Mouse (Mus musculus): ENCODE results near the gene Plppr1. TPM values are rescaled to one million over a fixed set of nuclear protein-coding genes. Genes with fewer than 3 reads are reported as not detected.

The Plppr1 gene
- polyA plus RNA-seq, 1 experiment, result not detected

DNA sequence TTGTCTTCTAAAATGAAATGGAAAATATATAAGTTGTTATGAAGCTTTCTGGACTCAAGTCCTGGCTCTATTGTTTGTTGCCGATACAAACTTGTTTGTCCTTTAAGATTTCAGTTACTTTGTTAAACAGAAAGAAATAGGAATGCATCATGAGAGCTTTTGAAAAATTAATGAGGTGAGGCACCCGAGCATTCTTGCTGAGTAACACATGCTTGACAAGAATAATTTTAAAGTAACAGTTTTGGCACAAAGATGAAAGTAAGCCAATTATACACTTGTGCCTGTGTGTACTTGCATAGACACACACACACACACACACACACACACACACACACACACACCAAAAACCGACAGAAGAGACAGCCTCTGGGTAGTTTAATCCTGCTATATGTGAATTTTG lies 155.3 kb downstream of the Plppr1 start:
- Histone ChIP-seq H3K4me1 (ENCODE audit: control insufficient read depth, insufficient read depth, low read length) (no peaks in the 10 kb centered on the region), H3K27ac (ENCODE audit: control insufficient read depth, insufficient read depth, low read depth, low read length, poor library complexity) (no peak overlapping the region), H3K4me3 (replicated peaks; ENCODE audit: control insufficient read depth, low read depth, low read length) (no peak overlapping the region)
- WGBS, result 61% methylated on average over 3 of the region's 3 CpGs
- TF ChIP-seq POLR2A (IDR thresholded peaks at IDR 0.05; ENCODE audit: borderline replicate concordance, control insufficient read depth, low read depth, low read length) (no peak), CTCF (IDR thresholded peaks at IDR 0.05; ENCODE audit: control insufficient read depth, insufficient read depth, low read length) (no peak)

DNA sequence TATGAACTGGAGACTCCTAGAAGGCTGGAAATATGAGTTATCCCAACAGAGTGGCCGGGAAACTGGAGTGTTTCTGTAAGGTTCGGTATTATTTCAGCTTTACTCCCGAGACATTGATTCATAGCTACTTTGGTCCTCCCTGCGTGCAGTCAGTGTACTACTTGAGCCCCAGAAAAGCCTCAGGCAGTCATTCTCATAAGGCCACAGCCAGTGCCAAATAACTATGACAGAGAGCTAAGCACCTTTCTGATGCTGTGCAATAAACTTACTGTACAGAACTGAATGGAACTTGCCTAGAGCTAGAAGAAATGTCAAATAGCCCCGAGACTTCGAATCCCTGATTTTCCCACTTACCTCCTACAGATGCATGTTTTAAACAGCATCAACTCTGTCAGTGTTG lies 164.4 kb downstream of the Plppr1 start:
- WGBS, result 78% methylated on average over 6 of the region's 6 CpGs
- Histone ChIP-seq H3K4me1 (ENCODE audit: control insufficient read depth, insufficient read depth, low read length) (no peaks in the 10 kb centered on the region), H3K27ac (ENCODE audit: control insufficient read depth, insufficient read depth, low read depth, low read length, poor library complexity) (no peak overlapping the region), H3K4me3 (replicated peaks; ENCODE audit: control insufficient read depth, low read depth, low read length) (no peak overlapping the region)
- TF ChIP-seq POLR2A (IDR thresholded peaks at IDR 0.05; ENCODE audit: borderline replicate concordance, control insufficient read depth, low read depth, low read length), result no peak
- TF ChIP-seq CTCF (IDR thresholded peaks at IDR 0.05; ENCODE audit: control insufficient read depth, insufficient read depth, low read length), result no peak

DNA sequence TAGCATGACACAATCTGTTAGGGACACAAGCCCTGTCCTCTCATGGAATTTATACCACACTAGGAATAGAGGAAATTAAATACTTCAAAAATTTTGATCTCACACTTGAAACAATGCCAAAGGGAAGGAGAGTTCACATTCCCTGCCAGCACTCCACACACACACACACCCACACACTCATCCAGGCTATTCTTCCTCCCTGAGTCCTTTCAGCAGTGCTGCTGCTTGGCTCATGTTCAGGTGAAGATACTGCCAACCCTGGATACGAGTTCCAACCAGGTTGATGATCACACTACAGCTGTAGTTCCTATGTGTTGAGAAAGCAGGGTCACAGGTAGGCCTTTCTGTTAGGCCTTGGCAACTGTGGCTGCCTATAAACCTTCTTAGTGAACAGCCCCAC lies 165.9 kb downstream of the Plppr1 start:
- no peak for TF ChIP-seq CTCF (IDR thresholded peaks at IDR 0.05; ENCODE audit: control insufficient read depth, insufficient read depth, low read length)
- no peak for TF ChIP-seq POLR2A (IDR thresholded peaks at IDR 0.05; ENCODE audit: borderline replicate concordance, control insufficient read depth, low read depth, low read length)
- no peaks in the 10 kb centered on the region for H3K4me1 ChIP-seq (ENCODE audit: control insufficient read depth, insufficient read depth, low read length)
- WGBS, result 68% methylated on average over 1 of the region's 1 CpGs
- no peak overlapping the region for H3K4me3 ChIP-seq (replicated peaks; ENCODE audit: control insufficient read depth, low read depth, low read length)
- H3K27ac ChIP-seq (ENCODE audit: control insufficient read depth, insufficient read depth, low read depth, low read length, poor library complexity), result no peak overlapping the region

DNA sequence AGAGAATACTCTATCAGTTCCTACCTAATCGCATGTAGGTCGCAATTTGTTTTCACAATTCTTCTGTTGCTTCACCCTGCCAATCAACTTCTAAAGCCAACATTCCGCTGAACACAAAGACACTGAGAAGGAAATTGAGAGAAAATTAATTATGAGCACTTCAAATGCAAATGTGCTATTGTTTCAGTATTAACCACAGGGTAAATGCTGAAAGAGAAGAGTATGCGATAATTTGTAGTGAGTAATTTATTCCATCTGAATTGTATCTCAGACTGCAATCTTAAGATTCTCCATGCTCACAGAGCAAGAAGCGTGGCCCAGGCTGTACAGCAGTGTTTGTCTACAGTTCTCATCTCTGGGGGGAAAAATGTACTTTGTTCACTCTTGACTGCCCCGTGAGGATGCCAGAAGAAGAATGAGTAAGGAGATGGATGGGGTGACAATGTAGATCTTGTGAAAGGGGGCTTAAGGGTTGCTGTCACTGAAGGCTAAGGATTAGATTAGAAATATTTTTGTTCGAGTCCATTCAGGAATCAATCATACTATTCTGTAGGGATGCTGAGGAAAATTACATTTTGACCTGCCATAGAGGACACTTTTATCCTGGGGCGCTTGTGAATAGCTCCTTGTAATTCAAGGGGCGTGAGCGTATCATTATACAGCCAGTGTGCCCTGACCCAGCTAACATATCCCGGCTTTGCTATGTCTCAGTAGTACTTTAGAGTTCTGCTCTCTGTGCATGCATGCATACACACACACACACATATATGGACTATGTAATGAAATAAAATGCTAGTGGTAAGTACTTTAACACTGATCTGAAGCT lies 173.3 kb downstream of the Plppr1 start:
- no peak overlapping the region for H3K4me3 ChIP-seq (replicated peaks; ENCODE audit: control insufficient read depth, low read depth, low read length)
- TF ChIP-seq CTCF (IDR thresholded peaks at IDR 0.05; ENCODE audit: control insufficient read depth, insufficient read depth, low read length), result no peak
- TF ChIP-seq POLR2A (IDR thresholded peaks at IDR 0.05; ENCODE audit: borderline replicate concordance, control insufficient read depth, low read depth, low read length), result no peak
- no peaks in the 10 kb centered on the region for H3K4me1 ChIP-seq (ENCODE audit: control insufficient read depth, insufficient read depth, low read length)
- WGBS, result 73% methylated on average over 11 of the region's 11 CpGs
- H3K27ac ChIP-seq (ENCODE audit: control insufficient read depth, insufficient read depth, low read depth, low read length, poor library complexity), result no peak overlapping the region

DNA sequence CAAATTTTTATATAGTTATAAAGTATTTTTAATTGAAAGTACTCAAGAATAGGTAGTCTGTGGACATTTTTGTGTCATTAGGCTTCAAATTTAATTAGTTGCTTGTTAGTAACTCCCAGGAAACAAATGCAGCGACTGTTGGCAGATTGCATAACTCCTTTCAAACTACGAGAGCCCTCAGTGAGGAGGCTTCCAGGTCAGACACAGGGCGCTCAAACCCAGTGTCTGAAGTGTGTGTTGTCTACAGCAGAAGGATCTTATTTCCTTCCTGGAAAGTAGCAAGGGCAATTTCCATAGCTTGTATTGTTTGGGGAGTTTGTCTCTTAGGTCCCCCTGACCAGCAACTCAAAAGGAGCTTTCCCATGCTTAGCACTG lies 173.9 kb downstream of the Plppr1 start:
- no peaks in the 10 kb centered on the region for H3K4me1 ChIP-seq (ENCODE audit: control insufficient read depth, insufficient read depth, low read length)
- no peak overlapping the region for H3K4me3 ChIP-seq (replicated peaks; ENCODE audit: control insufficient read depth, low read depth, low read length)
- no peak overlapping the region for H3K27ac ChIP-seq (ENCODE audit: control insufficient read depth, insufficient read depth, low read depth, low read length, poor library complexity)
- 22% methylated on average over 3 of the region's 3 CpGs for WGBS
- TF ChIP-seq POLR2A (IDR thresholded peaks at IDR 0.05; ENCODE audit: borderline replicate concordance, control insufficient read depth, low read depth, low read length), result no peak
- TF ChIP-seq CTCF (IDR thresholded peaks at IDR 0.05; ENCODE audit: control insufficient read depth, insufficient read depth, low read length), result no peak

DNA sequence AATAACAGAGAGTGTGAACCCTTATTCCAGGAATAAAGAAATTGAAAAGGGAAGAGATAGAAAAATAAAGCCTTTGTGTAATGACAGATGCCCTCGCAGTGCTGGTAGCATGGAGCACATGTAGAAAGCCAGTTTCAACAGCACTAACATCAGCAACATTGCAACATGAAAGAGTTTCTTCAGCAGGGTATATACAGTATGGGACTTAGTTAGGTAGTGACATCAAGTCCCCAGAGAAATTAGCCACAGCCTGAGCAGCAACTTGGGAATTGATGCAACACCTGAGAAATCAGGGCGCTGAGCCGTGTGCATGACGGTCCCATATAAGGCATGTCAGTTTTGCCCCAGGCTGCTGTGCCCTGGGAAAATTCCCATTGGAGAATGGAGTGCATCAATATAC lies 179.0 kb downstream of the Plppr1 start:
- H3K27ac ChIP-seq (ENCODE audit: control insufficient read depth, insufficient read depth, low read depth, low read length, poor library complexity), result no peak overlapping the region
- 53% methylated on average over 4 of the region's 4 CpGs for WGBS
- TF ChIP-seq POLR2A (IDR thresholded peaks at IDR 0.05; ENCODE audit: borderline replicate concordance, control insufficient read depth, low read depth, low read length), result no peak
- no peak for TF ChIP-seq CTCF (IDR thresholded peaks at IDR 0.05; ENCODE audit: control insufficient read depth, insufficient read depth, low read length)
- H3K4me1 ChIP-seq (ENCODE audit: control insufficient read depth, insufficient read depth, low read length), result no peaks in the 10 kb centered on the region
- no peak overlapping the region for H3K4me3 ChIP-seq (replicated peaks; ENCODE audit: control insufficient read depth, low read depth, low read length)

DNA sequence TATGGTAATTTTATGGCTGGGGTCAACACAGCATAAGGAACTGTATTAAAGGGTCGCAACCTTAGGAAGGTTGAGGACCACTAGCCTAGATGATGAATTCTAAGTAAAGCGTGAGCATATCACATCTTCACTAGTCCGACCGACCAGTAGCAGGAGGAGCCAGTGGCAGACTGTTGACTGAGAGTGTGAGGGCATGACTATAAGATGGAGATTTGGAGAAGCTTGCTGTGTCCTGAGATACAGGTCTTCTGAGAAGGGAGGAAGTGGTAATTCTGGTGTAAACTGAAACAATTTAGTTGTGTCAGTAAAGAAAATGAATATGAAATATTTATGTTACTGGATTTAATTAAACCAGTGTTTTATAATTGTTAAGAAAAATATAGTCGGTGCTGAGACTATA lies 180.4 kb downstream of the Plppr1 start:
- WGBS, result 51% methylated on average over 5 of the region's 5 CpGs
- Histone ChIP-seq H3K27ac (ENCODE audit: control insufficient read depth, insufficient read depth, low read depth, low read length, poor library complexity) (no peak overlapping the region), H3K4me3 (replicated peaks; ENCODE audit: control insufficient read depth, low read depth, low read length) (no peak overlapping the region), H3K4me1 (ENCODE audit: control insufficient read depth, insufficient read depth, low read length) (no peaks in the 10 kb centered on the region)
- no peak for TF ChIP-seq CTCF (IDR thresholded peaks at IDR 0.05; ENCODE audit: control insufficient read depth, insufficient read depth, low read length)
- TF ChIP-seq POLR2A (IDR thresholded peaks at IDR 0.05; ENCODE audit: borderline replicate concordance, control insufficient read depth, low read depth, low read length), result no peak

DNA sequence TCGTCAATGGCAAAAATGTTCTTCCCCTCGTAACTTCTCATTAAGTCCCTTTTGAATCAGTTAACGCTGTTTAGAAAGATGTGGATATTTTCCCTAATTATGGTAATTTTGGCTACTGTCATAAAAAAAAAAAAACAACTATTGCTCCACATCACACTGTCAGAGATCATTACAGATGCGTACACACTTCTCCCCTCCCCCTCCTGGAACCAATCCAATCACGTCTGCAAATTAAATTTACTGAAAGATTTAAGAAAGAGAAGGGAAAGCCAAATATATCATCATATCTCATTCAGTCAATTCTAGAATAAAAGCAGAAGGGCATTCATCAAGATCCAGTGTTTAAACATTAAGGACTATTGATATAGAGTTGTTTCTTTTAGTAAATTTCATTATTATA lies 185.7 kb downstream of the Plppr1 start:
- TF ChIP-seq CTCF (IDR thresholded peaks at IDR 0.05; ENCODE audit: control insufficient read depth, insufficient read depth, low read length) (no peak), POLR2A (IDR thresholded peaks at IDR 0.05; ENCODE audit: borderline replicate concordance, control insufficient read depth, low read depth, low read length) (no peak)
- H3K27ac ChIP-seq (ENCODE audit: control insufficient read depth, insufficient read depth, low read depth, low read length, poor library complexity), result no peak overlapping the region
- WGBS, result 43% methylated on average over 5 of the region's 5 CpGs
- no peaks in the 10 kb centered on the region for H3K4me1 ChIP-seq (ENCODE audit: control insufficient read depth, insufficient read depth, low read length)
- H3K4me3 ChIP-seq (replicated peaks; ENCODE audit: control insufficient read depth, low read depth, low read length), result no peak overlapping the region

Data from bone marrow, adult 2 months (tissue).